9 mouse cellular contexts compared by ENCODE assay signal in the genomic region with DNA sequence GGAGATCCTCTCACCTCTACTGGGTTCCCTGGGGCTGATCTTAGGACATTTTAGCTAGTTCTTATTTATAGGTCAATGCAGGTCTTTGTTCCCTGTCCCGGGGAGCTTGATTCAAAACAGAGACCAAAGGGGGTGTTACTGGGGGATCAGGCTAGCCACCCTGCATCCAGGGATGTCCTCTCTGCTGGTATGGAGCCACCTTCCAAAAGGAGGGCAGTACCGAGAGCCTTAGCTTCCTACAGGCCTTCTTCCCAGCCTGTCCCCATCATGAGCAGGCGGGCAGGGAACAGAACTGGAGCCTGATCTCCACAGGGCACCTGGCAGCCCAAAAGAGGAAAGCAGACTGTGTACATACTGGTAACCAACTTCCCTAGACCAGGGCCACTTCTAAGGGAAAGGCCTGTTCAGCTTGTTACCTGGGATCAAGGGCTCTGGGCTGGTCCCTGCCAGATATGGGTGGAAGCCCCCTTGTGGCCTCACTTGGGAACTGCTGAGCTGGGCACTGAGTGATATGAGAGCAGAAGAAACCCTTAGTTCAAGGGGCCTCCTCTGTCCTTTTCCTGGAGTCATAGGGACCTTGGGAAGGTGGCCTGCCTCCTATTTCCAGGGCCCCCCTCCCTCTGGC. TPM values are rescaled to one million over a fixed set of nuclear protein-coding genes. Genes with fewer than 3 reads are reported as not detected.
A peak's percentile ranks its signal among the peaks of the same experiment; 100 is the strongest.
DNase-seq lines count a peak whose midpoint lies in the region; ATAC-seq and TF ChIP-seq lines count a peak whose summit lies in the region.
"Had no signal": no experiment of that assay in that cellular context is flagged by ENCODE, and none has a peak within 500 bp of the region (broad histone marks: within the 10 kb centered on the region; RNA-seq: fewer than 3 reads in every experiment).

No protein-coding gene starts in this region.

- peak; percentile 27; the same call in 1 of the 2 replicates for ATAC-seq in heart, postnatal 0 days (ENCODE audit: insufficient read depth, low read depth)
- ATAC-seq in heart, embryonic 11.5 days (replicated peaks; ENCODE audit: insufficient number of reproducible peaks, low FRiP score, low TSS enrichment), result no peak
- ATAC-seq in megakaryocyte progenitor cell, adult 5-6 weeks (replicated peaks; ENCODE audit: poor library complexity), result peak; percentile 85

- no peak for DNase-seq in heart, postnatal 0 days (ENCODE audit: low spot score)
- DNase-seq in CH12.LX (ENCODE audit: extremely low read depth), result peak; percentile 71
- peak; percentile 43 for DNase-seq in cerebellum, adult 8-10 months
- DNase-seq in frontal cortex, postnatal 25 days (ENCODE audit: low spot score in 2 of 2), result peak; percentile 44 to 64
- peak; percentile 74 to 77 for DNase-seq in layer of hippocampus, postnatal 10 days (ENCODE audit: low spot score in 2 of 2)
- DNase-seq in splenic B cell, adult 2 months (ENCODE audit: low read depth, low spot score), result peak; percentile 75

- H3K9me3 ChIP-seq in heart, postnatal 0 days (replicated peaks; ENCODE audit: control insufficient read depth, low read length), result no peaks in the 10 kb centered on the region
- no peaks in the 10 kb centered on the region for H3K9me3 ChIP-seq in heart, embryonic 11.5 days (replicated peaks; ENCODE audit: control insufficient read depth, low read length)
- H3K9me3 ChIP-seq in CH12.LX (replicated peaks; ENCODE audit: low read length), result no peaks in the 10 kb centered on the region
- H3K9me3 ChIP-seq: limb, embryonic 13.5 days had no signal

- H3K4me3 ChIP-seq in heart, postnatal 0 days (ENCODE audit: low read depth, low read length), result no peak overlapping the region
- H3K4me3 ChIP-seq in heart, embryonic 11.5 days (ENCODE audit: low read depth, low read length), result no peak overlapping the region
- H3K4me3 ChIP-seq in CH12.LX (replicated peaks in 1 of 3; ENCODE audit: low read depth in 2 of 3, low read length in 2 of 3, poor library complexity in 1 of 3), result no peak overlapping the region
- H3K4me3 ChIP-seq: limb, embryonic 13.5 days had no signal

- dilution Hi-C loops in CH12.LX (cut with MboI; ENCODE audit: extremely low pct_ligation_motif_present, extremely low pct_unique_long_range_greater_than_20kb, low sequenced_read_pairs), result no loop called here

- H3K79me2 ChIP-seq in CH12.LX (replicated peaks; ENCODE audit: control insufficient read depth, extremely low read depth, insufficient read depth, poor library complexity, severe bottlenecking), result no peaks in the 10 kb centered on the region

- H3K27me3 ChIP-seq in heart, postnatal 0 days (ENCODE audit: control insufficient read depth, insufficient read depth, low read length), result no peaks in the 10 kb centered on the region
- no peaks in the 10 kb centered on the region for H3K27me3 ChIP-seq in heart, embryonic 11.5 days (ENCODE audit: control insufficient read depth, insufficient read depth, low read length)
- H3K27me3 ChIP-seq in CH12.LX (replicated peaks), result no peaks in the 10 kb centered on the region
- H3K27me3 ChIP-seq in splenic B cell, adult 2 months (ENCODE audit: control insufficient read depth, insufficient read depth, low read length, poor library complexity, severe bottlenecking), result no peaks in the 10 kb centered on the region
- H3K27me3 ChIP-seq: limb, embryonic 13.5 days had no signal

- no peak for TF ChIP-seq EP300 in heart, postnatal 0 days (IDR thresholded peaks at IDR 0.05; ENCODE audit: low read depth)
- TF ChIP-seq EP300 in CH12.LX (IDR thresholded peaks at IDR 0.05; ENCODE audit: low read length), result no peak

- no peaks in the 10 kb centered on the region for H3K36me3 ChIP-seq in heart, postnatal 0 days (replicated peaks; ENCODE audit: control insufficient read depth, insufficient read depth, low read length)
- H3K36me3 ChIP-seq in heart, embryonic 11.5 days (ENCODE audit: control insufficient read depth, insufficient read depth, low read length), result 0 out of 2 replicates have a peak, but pooled peaks cover 2% of the 10 kb centered on the region
- peaks cover 7 to 27% of the 10 kb centered on the region in 2 experiments for H3K36me3 ChIP-seq in CH12.LX (replicated peaks in 1 of 2; ENCODE audit: control insufficient read depth in 1 of 2, insufficient read depth in 1 of 2, low read length in 1 of 2)
- no peaks in the 10 kb centered on the region for H3K36me3 ChIP-seq in splenic B cell, adult 2 months (ENCODE audit: control insufficient read depth, insufficient read depth, low read length, poor library complexity, severe bottlenecking)

- in situ Hi-C loops in CH12.LX (cut with MboI; ENCODE audit: low pct_ligation_motif_present, low pct_unique_long_range_greater_than_20kb, low sequenced_read_pairs), result loop anchor here (25.0 kb wide), 1 partner anchor 442 kb away; a partner anchor contains a TSS

- peak; percentile 61 for TF ChIP-seq CTCF in heart, postnatal 0 days (IDR thresholded peaks at IDR 0.05; ENCODE audit: low read depth)
- TF ChIP-seq CTCF in CH12.LX (conservative IDR thresholded peaks at IDR 0.05 in 1 of 2, IDR thresholded peaks at IDR 0.05 in 1 of 2; ENCODE audit: low read depth in 2 of 2, low read length in 2 of 2), result peak; percentile 64 to 73

- TF ChIP-seq RAD21 in CH12.LX (IDR thresholded peaks at IDR 0.05; ENCODE audit: low read depth, low read length), result peak; percentile 47

- 0 out of 2 replicates have a peak, but pooled peaks cover 7% of the 10 kb centered on the region for H3K4me1 ChIP-seq in heart, postnatal 0 days (ENCODE audit: control insufficient read depth, insufficient read depth)
- H3K4me1 ChIP-seq in heart, embryonic 11.5 days (ENCODE audit: control insufficient read depth, insufficient read depth, low read length), result peaks cover 6% of the 10 kb centered on the region; the same call in 1 of the 2 replicates
- H3K4me1 ChIP-seq in CH12.LX (ENCODE audit: control insufficient read depth in 1 of 2, insufficient read depth in 2 of 2), result peaks cover 4 to 27% of the 10 kb centered on the region in 2 experiments; a peak in 3 of 4 replicates
- H3K4me1 ChIP-seq: limb, embryonic 13.5 days had no signal

- H3K9ac ChIP-seq in heart, postnatal 0 days (replicated peaks; ENCODE audit: low read depth, low read length), result no peak overlapping the region
- H3K9ac ChIP-seq in heart, embryonic 11.5 days (ENCODE audit: low read depth, low read length), result no peak overlapping the region
- no peak overlapping the region for H3K9ac ChIP-seq in CH12.LX (ENCODE audit: insufficient read depth, low read depth)
- H3K9ac ChIP-seq: limb, embryonic 13.5 days had no signal

- H3K27ac ChIP-seq in heart, postnatal 0 days (ENCODE audit: low read depth), result no peak overlapping the region
- no peak overlapping the region for H3K27ac ChIP-seq in heart, embryonic 11.5 days (ENCODE audit: low read depth, low read length)
- H3K27ac ChIP-seq in CH12.LX (ENCODE audit: insufficient read depth, low read depth), result no peak overlapping the region
- H3K27ac ChIP-seq: limb, embryonic 13.5 days had no signal

- no peak for TF ChIP-seq POLR2A in CH12.LX (IDR thresholded peaks at IDR 0.05; ENCODE audit: low read depth, low read length)

- 91% methylated on average over 3 of the region's 3 CpGs for whole genome bisulfite sequencing in heart, postnatal 0 days
- WGBS in heart, embryonic 11.5 days (ENCODE audit: insufficient replicate concordance), result 81% methylated on average over 3 of the region's 3 CpGs

- H3K4me2 ChIP-seq in heart, postnatal 0 days (ENCODE audit: low read depth, low read length), result no peak overlapping the region
- no peak overlapping the region for H3K4me2 ChIP-seq in heart, embryonic 11.5 days
- H3K4me2 ChIP-seq in CH12.LX (ENCODE audit: insufficient read depth, low read depth, poor library complexity, severe bottlenecking), result no peak overlapping the region
- H3K4me2 ChIP-seq: limb, embryonic 13.5 days had no signal

RNA-seq across cellular contexts. Expression of a gene that starts 2.3 kb away (rescaled TPM):
- not detected in 2 replicates for total RNA-seq in heart, postnatal 0 days (2014; rRNA removed; ENCODE audit: low replicate concordance)
- not detected in 2 replicates for polyA plus RNA-seq in heart, postnatal 0 days (2015; fragmentation: Nextera tagmentation; extraction: Ambion mirVana)
- polyA plus RNA-seq in heart, embryonic 11.5 days (2014; fragmentation: Nextera tagmentation; extraction: Ambion mirVana), result 0.37 TPM in 1 of 2 replicates, not detected in the other
- total RNA-seq in CH12.LX (2012; rRNA removed), result 0.85 and 1.3 TPM in 2 replicates
- 0.11 TPM in 1 of 2 replicates, not detected in the other for total RNA-seq in CH12.LX (2014; rRNA removed)
- 0.21 TPM in 1 of 2 replicates, not detected in the other for polyA plus RNA-seq in CH12.LX (2012; ENCODE audit: insufficient read length, low read depth)
- 1 to 10 TPM; 2.2 to 2.9 TPM for total RNA-seq in layer of hippocampus, postnatal 10 days (2021)
- not detected in 2 replicates for total RNA-seq in megakaryocyte progenitor cell, adult 5-6 weeks (2015)
- 0.04 TPM in 1 of 2 replicates, not detected in the other for total RNA-seq in megakaryocyte progenitor cell, adult 5-6 weeks (2017)

RNA-seq across cellular contexts. Expression of a gene that starts 13.3 kb away (rescaled TPM):
- total RNA-seq in heart, postnatal 0 days (2014; rRNA removed; ENCODE audit: low replicate concordance), result 15.0 and 45.7 TPM in 2 replicates
- 46.4 and 51.4 TPM in 2 replicates for polyA plus RNA-seq in heart, postnatal 0 days (2015; fragmentation: Nextera tagmentation; extraction: Ambion mirVana)
- polyA plus RNA-seq in heart, embryonic 11.5 days (2014; fragmentation: Nextera tagmentation; extraction: Ambion mirVana), result 129 and 155 TPM in 2 replicates
- 151 and 213 TPM in 2 replicates for total RNA-seq in CH12.LX (2012; rRNA removed)
- total RNA-seq in CH12.LX (2014; rRNA removed), result 127 and 136 TPM in 2 replicates
- 521 and 640 TPM in 2 replicates for polyA plus RNA-seq in CH12.LX (2012; ENCODE audit: insufficient read length, low read depth)
- total RNA-seq in layer of hippocampus, postnatal 10 days (2021), result 10 to 100 TPM; 83.5 to 83.8 TPM
- total RNA-seq in megakaryocyte progenitor cell, adult 5-6 weeks (2015), result 228 and 250 TPM in 2 replicates
- 55.7 and 60.8 TPM in 2 replicates for total RNA-seq in megakaryocyte progenitor cell, adult 5-6 weeks (2017)

RNA-seq across cellular contexts. Expression of a gene that starts 22.2 kb away (rescaled TPM):
- 69.0 and 89.9 TPM in 2 replicates for total RNA-seq in heart, postnatal 0 days (2014; rRNA removed; ENCODE audit: low replicate concordance)
- 93.5 and 100 TPM in 2 replicates for polyA plus RNA-seq in heart, postnatal 0 days (2015; fragmentation: Nextera tagmentation; extraction: Ambion mirVana)
- polyA plus RNA-seq in heart, embryonic 11.5 days (2014; fragmentation: Nextera tagmentation; extraction: Ambion mirVana), result 118 and 135 TPM in 2 replicates
- total RNA-seq in CH12.LX (2012; rRNA removed) (176 and 238 TPM in 2 replicates), CH12.LX (2014; rRNA removed) (341 and 403 TPM in 2 replicates)
- 617 and 618 TPM in 2 replicates for polyA plus RNA-seq in CH12.LX (2012; ENCODE audit: insufficient read length, low read depth)
- 100 to 1,000 TPM; 199 to 221 TPM for total RNA-seq in layer of hippocampus, postnatal 10 days (2021)
- total RNA-seq in megakaryocyte progenitor cell, adult 5-6 weeks (2015), result 300 and 381 TPM in 2 replicates
- total RNA-seq in megakaryocyte progenitor cell, adult 5-6 weeks (2017), result 512 and 640 TPM in 2 replicates

RNA-seq across cellular contexts. Expression of a gene that starts 38.5 kb away (rescaled TPM):
- 0.15 and 1.0 TPM in 2 replicates for total RNA-seq in heart, postnatal 0 days (2014; rRNA removed; ENCODE audit: low replicate concordance)
- 0.36 and 0.70 TPM in 2 replicates for polyA plus RNA-seq in heart, postnatal 0 days (2015; fragmentation: Nextera tagmentation; extraction: Ambion mirVana)
- polyA plus RNA-seq in heart, embryonic 11.5 days (2014; fragmentation: Nextera tagmentation; extraction: Ambion mirVana), result 0.19 and 0.27 TPM in 2 replicates
- total RNA-seq in CH12.LX (2012; rRNA removed) (not detected in 2 replicates), CH12.LX (2014; rRNA removed) (not detected in 2 replicates)
- polyA plus RNA-seq in CH12.LX (2012; ENCODE audit: insufficient read length, low read depth), result not detected in 2 replicates
- not detected for total RNA-seq in layer of hippocampus, postnatal 10 days (2021)
- not detected in 2 replicates for total RNA-seq in megakaryocyte progenitor cell, adult 5-6 weeks (2015)
- not detected in 2 replicates for total RNA-seq in megakaryocyte progenitor cell, adult 5-6 weeks (2017)
- polyA plus RNA-seq: limb, embryonic 13.5 days had no signal

RNA-seq across cellular contexts. Expression of a gene that starts 46.4 kb away (rescaled TPM):
- 47.0 and 57.0 TPM in 2 replicates for total RNA-seq in heart, postnatal 0 days (2014; rRNA removed; ENCODE audit: low replicate concordance)
- 43.0 TPM in 2 replicates for polyA plus RNA-seq in heart, postnatal 0 days (2015; fragmentation: Nextera tagmentation; extraction: Ambion mirVana)
- 75.0 and 79.4 TPM in 2 replicates for polyA plus RNA-seq in heart, embryonic 11.5 days (2014; fragmentation: Nextera tagmentation; extraction: Ambion mirVana)
- total RNA-seq in CH12.LX (2012; rRNA removed) (61.8 and 75.4 TPM in 2 replicates), CH12.LX (2014; rRNA removed) (36.7 and 40.1 TPM in 2 replicates)
- 90.7 and 108 TPM in 2 replicates for polyA plus RNA-seq in CH12.LX (2012; ENCODE audit: insufficient read length, low read depth)
- 10 to 100 TPM; 57.5 to 58.2 TPM for total RNA-seq in layer of hippocampus, postnatal 10 days (2021)
- 63.6 and 70.4 TPM in 2 replicates for total RNA-seq in megakaryocyte progenitor cell, adult 5-6 weeks (2015)
- 57.9 and 59.4 TPM in 2 replicates for total RNA-seq in megakaryocyte progenitor cell, adult 5-6 weeks (2017)
